Mouse (Mus musculus) liver, postnatal 0 days (tissue): ENCODE results near the gene 2310022A10Rik. TPM values are rescaled to one million over a fixed set of nuclear protein-coding genes. Genes with fewer than 3 reads are reported as not detected.

Source experiments
- ATAC-seq: fragments of 200-750 bp; cut with Nextera tagmentation; 2 replicates; pipeline ENCODE4 v1.8.0; 2017; ENCODE audit warnings: mild to moderate bottlenecking, moderate library complexity
- DNase-seq: peaks from one replicate; pipeline ENCODE4 v3.0.0-alpha.2; 2016
- H3K27ac ChIP-seq: fragments of 300-500 bp; sonication (generic); 2 replicates; pipeline ENCODE4 v1.5.1; 2014; ENCODE audit warnings: antibody characterized with exemption, moderate library complexity, mild to moderate bottlenecking, low read depth
- H3K27me3 ChIP-seq: fragments of 300-500 bp; sonication (generic); 2 replicates; pipeline ENCODE4 v1.6.1; 2014; ENCODE audit warnings: low read length, control low read depth, mixed read lengths; ENCODE audit not compliant: insufficient read depth
- H3K36me3 ChIP-seq: fragments of 300-500 bp; sonication (generic); replicated peaks from 2 replicates; pipeline ENCODE4 v1.6.1; 2014; ENCODE audit warnings: mild to moderate bottlenecking, control low read depth, low read length, moderate library complexity, mixed read lengths; ENCODE audit not compliant: insufficient read depth
- H3K4me1 ChIP-seq: fragments of 300-500 bp; sonication (generic); 2 replicates; pipeline ENCODE4 v1.6.1; 2014; ENCODE audit warnings: antibody characterized with exemption, mild to moderate bottlenecking, control low read depth; ENCODE audit not compliant: insufficient read depth
- H3K4me2 ChIP-seq: fragments of 300-500 bp; sonication (generic); 2 replicates; pipeline ENCODE4 v1.6.1; 2014; ENCODE audit warnings: low read depth, mild to moderate bottlenecking, low read length, moderate library complexity, mixed read lengths
- H3K4me3 ChIP-seq: fragments of 300-500 bp; sonication (generic); 2 replicates; pipeline ENCODE4 v1.5.1; 2014; ENCODE audit warnings: low read depth, low read length
- H3K9ac ChIP-seq: fragments of 300-500 bp; sonication (generic); replicated peaks from 2 replicates; pipeline ENCODE4 v1.6.1; 2014; ENCODE audit warnings: mild to moderate bottlenecking, moderate library complexity
- H3K9me3 ChIP-seq: fragments of 300-500 bp; sonication (generic); 2 replicates; pipeline ENCODE4 v1.6.1; 2016; ENCODE audit warnings: mild to moderate bottlenecking, control low read depth, low read length, mixed read lengths
- CTCF ChIP-seq: sonication (generic); IDR thresholded peaks from 2 replicates; pipeline ENCODE4 v1.5.1; 2016; ENCODE audit warnings: antibody characterized with exemption, low read depth
- EP300 ChIP-seq: IDR thresholded peaks from 2 replicates; pipeline ENCODE4 v1.6.1; 2016; ENCODE audit warnings: antibody characterized with exemption, low read depth, mild to moderate bottlenecking
- WGBS: fragments of 180-500 bp; shearing (Covaris S2); extraction: QIAGEN DNeasy Blood & Tissue Kit; methylation state at CpG from one replicate; pipeline ENCODE4 v1.1.7; 2014; ENCODE audit not compliant: insufficient replicate concordance; 5-methylcytosine and 5-hydroxymethylcytosine counted together
- polyA plus RNA-seq: library from polyadenylated mRNA; unstranded; fragments of >200 nt; fragmentation: Nextera tagmentation; extraction: Ambion mirVana; gene quantifications from 2 replicates; pipeline ENCODE4 v1.2.1, GENCODE M21; 2015

The 2310022A10Rik gene
- polyA plus RNA-seq, 1 experiment from 2014 or later = 8.6 TPM

DNA sequence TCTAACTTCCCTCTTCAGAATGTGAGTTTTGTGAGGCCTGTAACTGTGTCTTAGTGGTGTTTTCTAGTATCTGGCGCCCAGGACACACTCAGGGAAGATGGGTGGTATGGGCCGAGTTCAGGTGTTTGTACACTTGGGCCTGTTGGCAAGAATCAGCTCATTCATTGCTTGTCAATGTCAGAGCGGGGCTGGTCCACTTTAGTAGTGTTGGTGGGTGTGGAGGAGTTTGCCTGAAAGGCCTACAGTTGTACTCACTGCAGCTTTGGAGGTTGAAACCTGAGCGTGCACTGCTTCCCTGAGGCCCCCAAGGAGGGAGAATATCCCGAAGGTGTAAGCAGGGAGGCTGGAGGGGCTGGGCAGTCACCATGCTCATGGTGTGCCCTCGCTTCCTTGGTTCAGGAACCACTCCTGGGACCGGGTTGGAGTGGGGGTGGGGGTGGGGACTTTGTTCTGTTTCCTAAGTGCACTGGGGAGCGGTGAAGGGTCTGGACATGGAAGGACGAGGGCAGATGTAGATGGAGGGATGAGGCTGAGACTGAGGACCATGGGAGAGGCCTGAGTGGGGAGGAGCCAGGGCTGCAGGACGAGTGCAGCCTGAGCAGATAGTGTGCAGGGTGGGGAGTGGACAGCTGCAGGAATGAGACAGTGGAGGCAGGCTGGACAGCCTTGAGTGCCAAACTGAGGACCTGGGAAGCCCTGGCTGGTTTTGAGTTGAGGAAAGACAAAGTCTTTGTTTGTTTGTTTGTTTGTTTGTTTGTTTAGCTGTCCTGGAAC, 53.6 kb downstream of the 2310022A10Rik start:
- no peak overlapping the region for H3K9ac ChIP-seq
- TF ChIP-seq EP300 (no peak), CTCF (no peak)
- 61% methylated on average over 10 of the region's 10 CpGs for WGBS
- ATAC-seq (no peak), DNase-seq (no peak)
- no peak overlapping the region for H3K4me3 ChIP-seq
- H3K9me3 ChIP-seq = no peaks in the 10 kb centered on the region
- peaks cover 24% of the 10 kb centered on the region for H3K36me3 ChIP-seq
- no peaks in the 10 kb centered on the region for H3K27me3 ChIP-seq
- H3K4me2 ChIP-seq = no peak overlapping the region
- H3K4me1 ChIP-seq = peaks cover 47% of the 10 kb centered on the region
- no peak overlapping the region for H3K27ac ChIP-seq

DNA sequence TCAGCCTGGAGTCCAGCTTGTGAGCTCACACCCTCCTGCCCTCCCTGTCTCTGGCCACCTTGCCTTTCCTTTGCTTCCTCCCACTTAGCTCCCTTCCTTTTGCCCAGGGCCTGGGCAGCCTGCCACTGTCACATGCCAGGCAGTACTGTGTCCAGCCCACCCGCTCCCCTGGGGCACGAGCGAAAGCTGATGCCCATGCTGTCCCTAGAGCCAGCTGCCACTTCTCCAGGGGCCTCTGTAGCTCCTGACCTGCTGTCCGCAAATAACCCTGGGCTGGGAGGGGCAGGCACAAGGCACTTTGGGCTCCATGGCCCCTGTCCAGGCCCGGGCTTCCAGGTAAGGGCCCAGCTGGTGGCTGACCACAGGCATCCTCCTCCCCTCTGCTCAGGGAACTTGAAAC, 54.5 kb downstream of the 2310022A10Rik start:
- H3K9ac ChIP-seq = no peak overlapping the region
- TF ChIP-seq CTCF = no peak
- no peak for TF ChIP-seq EP300
- H3K4me3 ChIP-seq = no peak overlapping the region
- peaks cover 24% of the 10 kb centered on the region for H3K36me3 ChIP-seq
- ATAC-seq = no peak
- H3K4me1 ChIP-seq = peaks cover 39% of the 10 kb centered on the region
- H3K27ac ChIP-seq = peak overlapping the region; percentile 11; the same call in 1 of the 2 replicates
- 74% methylated on average over 5 of the region's 5 CpGs for WGBS
- no peak overlapping the region for H3K4me2 ChIP-seq
- no peaks in the 10 kb centered on the region for H3K27me3 ChIP-seq
- no peaks in the 10 kb centered on the region for H3K9me3 ChIP-seq
- DNase-seq = no peak

- peak overlapping the region; percentile 11; the same call in 1 of the 2 replicates for H3K27ac ChIP-seq
- no peak overlapping the region for H3K4me3 ChIP-seq
- no peak overlapping the region for H3K4me2 ChIP-seq
- H3K9me3 ChIP-seq = no peaks in the 10 kb centered on the region
- TF ChIP-seq EP300 = no peak
- no peak for TF ChIP-seq CTCF
- no peaks in the 10 kb centered on the region for H3K27me3 ChIP-seq
- WGBS = 68% methylated on average over 3 of the region's 3 CpGs
- H3K4me1 ChIP-seq = peaks cover 34% of the 10 kb centered on the region
- peaks cover 28% of the 10 kb centered on the region for H3K36me3 ChIP-seq
- no peak for DNase-seq
- no peak overlapping the region for H3K9ac ChIP-seq
- ATAC-seq = no peak
Measured at GRCm38 (mm10) chr7:27608130-27608529, 55.1 kb downstream of the 2310022A10Rik start.

DNA sequence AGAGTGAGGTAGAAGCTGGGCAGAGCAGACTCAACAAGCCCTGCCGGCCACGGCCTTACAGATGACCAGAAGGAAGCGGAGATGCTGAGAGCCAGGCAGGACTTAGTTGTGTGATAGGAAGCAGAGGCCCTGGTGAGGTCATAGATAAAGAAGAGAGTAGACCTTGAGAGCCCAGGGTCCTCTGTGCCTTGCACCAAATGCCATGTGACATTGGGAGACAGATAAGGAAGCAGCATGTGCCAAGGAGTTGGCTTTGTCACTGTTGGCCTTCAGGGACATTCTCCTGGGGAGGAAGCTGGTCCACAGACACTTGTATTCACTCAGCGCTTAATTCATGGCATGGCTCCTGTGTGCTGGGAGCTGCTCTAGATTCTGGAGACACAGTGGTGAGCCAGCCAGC, 56.3 kb downstream of the 2310022A10Rik start:
- ATAC-seq = no peak
- H3K4me3 ChIP-seq = no peak overlapping the region
- peaks cover 27% of the 10 kb centered on the region for H3K4me1 ChIP-seq
- H3K27ac ChIP-seq = no peak overlapping the region
- no peaks in the 10 kb centered on the region for H3K27me3 ChIP-seq
- no peaks in the 10 kb centered on the region for H3K9me3 ChIP-seq
- no peak for DNase-seq
- H3K9ac ChIP-seq = no peak overlapping the region
- 67% methylated on average over 4 of the region's 4 CpGs for WGBS
- H3K36me3 ChIP-seq = peaks cover 30% of the 10 kb centered on the region
- TF ChIP-seq EP300 (no peak), CTCF (no peak)
- H3K4me2 ChIP-seq = no peak overlapping the region

DNA sequence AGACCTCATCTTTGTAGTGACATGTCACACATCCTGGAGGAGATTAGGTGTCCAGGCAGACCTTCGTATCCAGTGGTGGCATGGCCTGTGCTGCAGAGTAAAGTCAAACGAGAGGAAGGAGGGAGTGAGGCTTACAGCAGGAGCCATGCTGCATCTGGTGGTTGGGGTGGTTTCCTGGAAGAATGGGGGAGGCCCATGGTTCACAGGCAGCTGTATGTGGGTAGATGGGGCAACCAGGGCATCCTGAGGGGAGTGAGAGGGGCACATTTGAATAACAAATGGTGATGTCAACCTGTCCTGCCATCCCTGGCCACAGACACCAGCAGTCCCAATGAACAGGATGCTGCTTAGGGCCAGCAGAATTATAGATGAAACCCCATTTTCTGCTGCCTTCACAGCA, 56.7 kb downstream of the 2310022A10Rik start:
- DNase-seq (no peak), ATAC-seq (no peak)
- no peak overlapping the region for H3K9ac ChIP-seq
- peaks cover 24% of the 10 kb centered on the region for H3K4me1 ChIP-seq
- H3K27me3 ChIP-seq = no peaks in the 10 kb centered on the region
- no peak overlapping the region for H3K4me2 ChIP-seq
- H3K36me3 ChIP-seq = peaks cover 30% of the 10 kb centered on the region
- TF ChIP-seq EP300 = no peak
- no peak for TF ChIP-seq CTCF
- H3K4me3 ChIP-seq = no peak overlapping the region
- 48% methylated on average over 2 of the region's 2 CpGs for WGBS
- H3K27ac ChIP-seq = no peak overlapping the region
- no peaks in the 10 kb centered on the region for H3K9me3 ChIP-seq

- DNase-seq (no peak), ATAC-seq (no peak)
- Histone ChIP-seq H3K27ac (no peak overlapping the region), H3K9me3 (no peaks in the 10 kb centered on the region), H3K4me3 (no peak overlapping the region), H3K4me2 (no peak overlapping the region), H3K27me3 (no peaks in the 10 kb centered on the region), H3K9ac (no peak overlapping the region), H3K4me1 (peaks cover 19% of the 10 kb centered on the region), H3K36me3 (peaks cover 30% of the 10 kb centered on the region)
- 89% methylated on average over 3 of the region's 3 CpGs for WGBS
- TF ChIP-seq EP300 (no peak), CTCF (no peak)
Measured at GRCm38 (mm10) chr7:27610370-27610769, 57.3 kb downstream of the 2310022A10Rik start.
